Mouse (Mus musculus) limb, embryonic 15.5 days (tissue): ENCODE results near the gene Hnrnpab. TPM values are rescaled to one million over a fixed set of nuclear protein-coding genes. Genes with fewer than 3 reads are reported as not detected.

Experiments
- ATAC-seq: fragments of 200-750 bp; cut with Nextera tagmentation; 2 replicates; pipeline ENCODE4 v1.8.0; 2017; ENCODE audit warnings: low read depth, moderate TSS enrichment; ENCODE audit not compliant: insufficient number of reproducible peaks, low FRiP score, low TSS enrichment
- H3K27ac ChIP-seq: fragments of 300-500 bp; sonication (generic); 2 replicates; pipeline ENCODE4 v1.5.1; 2015; ENCODE audit warnings: moderate library complexity, mild to moderate bottlenecking, inconsistent platforms
- H3K27me3 ChIP-seq: fragments of 300-500 bp; sonication (generic); 2 replicates; pipeline ENCODE4 v1.6.1; 2015; ENCODE audit warnings: inconsistent platforms
- H3K36me3 ChIP-seq: fragments of 300-500 bp; sonication (generic); 2 replicates; pipeline ENCODE4 v1.6.1; 2015; ENCODE audit warnings: inconsistent platforms
- H3K4me1 ChIP-seq: fragments of 300-500 bp; sonication (generic); 2 replicates; pipeline ENCODE4 v1.6.1; 2015; ENCODE audit warnings: inconsistent platforms
- H3K4me2 ChIP-seq: fragments of 300-500 bp; sonication (generic); 2 replicates; pipeline ENCODE4 v1.6.1; 2015; ENCODE audit warnings: mild to moderate bottlenecking, inconsistent platforms
- H3K4me3 ChIP-seq: fragments of 300-500 bp; sonication (generic); 2 replicates; pipeline ENCODE4 v1.5.1; 2015; ENCODE audit warnings: mild to moderate bottlenecking, inconsistent platforms
- H3K9ac ChIP-seq: fragments of 300-500 bp; sonication (generic); 2 replicates; pipeline ENCODE4 v1.6.1; 2015; ENCODE audit warnings: inconsistent platforms
- H3K9me3 ChIP-seq: fragments of 300-500 bp; sonication (generic); 2 replicates; pipeline ENCODE4 v1.6.1; 2016; ENCODE audit warnings: inconsistent platforms
- WGBS: fragments of 180-500 bp; shearing (Covaris S2); methylation state at CpG from one replicate; pipeline ENCODE4 v1.1.7; 2015; 5-methylcytosine and 5-hydroxymethylcytosine counted together
- polyA plus RNA-seq: library from polyadenylated mRNA; unstranded; fragments of >200 nt; fragmentation: Nextera tagmentation; extraction: Ambion mirVana; gene quantifications from 2 replicates; pipeline ENCODE4 v1.2.1, GENCODE M21; 2015

The Hnrnpab gene
- 267 and 339 TPM in 2 replicates for polyA plus RNA-seq

DNA sequence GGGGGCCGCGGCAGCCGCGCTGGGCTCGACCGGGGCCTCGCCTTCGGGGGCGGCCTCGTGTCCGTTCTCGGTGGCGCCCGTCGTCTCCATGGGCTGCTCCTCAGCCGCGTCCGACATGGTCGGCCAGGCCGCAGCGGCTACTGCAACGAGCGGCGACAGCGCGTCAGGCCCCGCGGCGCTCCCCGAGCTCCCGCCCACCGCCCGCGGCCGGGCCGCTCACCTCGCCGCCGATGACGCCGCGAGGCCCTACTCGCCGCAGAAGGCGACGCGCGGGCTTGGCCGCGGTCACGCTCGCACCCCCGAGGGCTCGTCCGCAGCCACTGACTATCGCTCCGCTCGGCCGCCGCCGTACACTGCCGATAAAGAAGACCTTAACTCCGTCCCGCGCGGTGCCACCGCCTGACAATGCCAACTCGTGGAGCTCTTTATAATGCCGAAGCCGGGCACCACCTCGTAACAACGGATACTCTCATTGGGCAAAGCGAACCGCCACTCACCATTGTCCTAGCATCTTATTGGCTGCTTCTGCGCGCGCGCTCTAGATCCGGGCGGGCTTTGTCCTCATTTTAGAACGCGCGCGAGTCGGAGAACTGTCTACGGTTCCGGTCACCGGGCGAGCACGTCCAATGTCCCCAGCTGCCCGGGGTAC lies at the start of gene Hnrnpab:
TSS of gene Hnrnpab (minus strand) at position 401 of the 649 bp plus-strand sequence.
- no peaks in the 10 kb centered on the region for H3K27me3 ChIP-seq
- peak within 1 kb of the TSS; percentile 95 for H3K27ac ChIP-seq
- peak within 1 kb of the TSS; percentile 95 for H3K4me3 ChIP-seq
- H3K4me2 ChIP-seq, result peak within 1 kb of the TSS; percentile 79
- peaks cover 31% of the 10 kb centered on the region for H3K36me3 ChIP-seq
- H3K4me1 ChIP-seq, result peaks cover 36% of the 10 kb centered on the region
- under 1% methylated on average over 87 of the region's 91 CpGs for WGBS
- H3K9me3 ChIP-seq, result no peaks in the 10 kb centered on the region
- peak within 1 kb of the TSS; percentile 98 for H3K9ac ChIP-seq
- ATAC-seq, result peak; percentile 89

DNA sequence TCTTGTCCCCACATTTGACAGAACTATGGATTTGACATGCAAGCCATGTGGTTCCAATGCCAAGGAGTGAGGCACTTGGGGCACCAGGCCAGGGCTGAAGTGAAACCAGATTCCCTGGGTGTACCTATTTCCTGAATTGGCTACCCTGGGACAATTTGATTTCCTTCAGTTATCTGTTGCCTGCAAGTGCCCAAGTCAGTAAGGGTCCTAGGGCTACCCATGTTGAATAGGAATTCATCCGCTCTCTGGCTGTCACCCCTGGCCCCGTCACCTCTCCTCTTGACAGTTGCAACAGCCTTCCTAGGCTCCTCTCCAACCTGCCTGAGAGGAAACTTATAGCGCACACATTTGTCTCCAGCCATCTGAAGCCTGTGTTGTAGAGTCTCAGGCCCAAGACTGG lies 48.2 kb upstream of the Hnrnpab start:
- H3K27ac ChIP-seq, result no peak overlapping the region
- WGBS, result 94% methylated on average over 3 of the region's 3 CpGs
- peaks cover 29% of the 10 kb centered on the region for H3K4me1 ChIP-seq
- no peaks in the 10 kb centered on the region for H3K9me3 ChIP-seq
- H3K9ac ChIP-seq, result no peak overlapping the region
- no peak for ATAC-seq
- no peak overlapping the region for H3K4me2 ChIP-seq
- peaks cover 11% of the 10 kb centered on the region; the same call in 1 of the 2 replicates for H3K36me3 ChIP-seq
- no peaks in the 10 kb centered on the region for H3K27me3 ChIP-seq
- no peak overlapping the region for H3K4me3 ChIP-seq

DNA sequence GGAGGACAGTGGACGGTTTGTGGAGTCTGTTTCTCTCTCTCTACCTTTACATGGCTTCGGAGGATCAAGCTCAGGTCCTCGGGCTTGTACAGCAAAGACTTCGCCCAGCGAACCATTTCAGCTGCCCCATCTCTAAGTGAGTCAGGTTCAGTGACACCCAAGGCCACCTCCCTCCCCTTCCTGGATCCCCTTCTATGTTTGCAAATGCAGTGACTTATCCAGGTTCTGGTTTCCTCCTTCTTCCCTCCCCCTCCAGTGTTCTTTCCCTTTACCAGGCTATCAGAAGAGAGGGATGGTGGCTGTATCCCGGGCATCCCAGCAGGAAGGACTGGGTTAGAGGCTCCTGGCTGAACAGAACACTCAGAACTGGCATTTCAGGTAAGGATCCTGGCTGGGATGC lies 47.1 kb upstream of the Hnrnpab start:
- H3K36me3 ChIP-seq, result peaks cover 11% of the 10 kb centered on the region; the same call in 1 of the 2 replicates
- 83% methylated on average over 6 of the region's 6 CpGs for WGBS
- H3K9ac ChIP-seq, result no peak overlapping the region
- H3K27ac ChIP-seq, result no peak overlapping the region
- H3K4me3 ChIP-seq, result no peak overlapping the region
- ATAC-seq, result no peak
- H3K9me3 ChIP-seq, result no peaks in the 10 kb centered on the region
- peaks cover 32% of the 10 kb centered on the region for H3K4me1 ChIP-seq
- no peaks in the 10 kb centered on the region for H3K27me3 ChIP-seq
- H3K4me2 ChIP-seq, result no peak overlapping the region

DNA sequence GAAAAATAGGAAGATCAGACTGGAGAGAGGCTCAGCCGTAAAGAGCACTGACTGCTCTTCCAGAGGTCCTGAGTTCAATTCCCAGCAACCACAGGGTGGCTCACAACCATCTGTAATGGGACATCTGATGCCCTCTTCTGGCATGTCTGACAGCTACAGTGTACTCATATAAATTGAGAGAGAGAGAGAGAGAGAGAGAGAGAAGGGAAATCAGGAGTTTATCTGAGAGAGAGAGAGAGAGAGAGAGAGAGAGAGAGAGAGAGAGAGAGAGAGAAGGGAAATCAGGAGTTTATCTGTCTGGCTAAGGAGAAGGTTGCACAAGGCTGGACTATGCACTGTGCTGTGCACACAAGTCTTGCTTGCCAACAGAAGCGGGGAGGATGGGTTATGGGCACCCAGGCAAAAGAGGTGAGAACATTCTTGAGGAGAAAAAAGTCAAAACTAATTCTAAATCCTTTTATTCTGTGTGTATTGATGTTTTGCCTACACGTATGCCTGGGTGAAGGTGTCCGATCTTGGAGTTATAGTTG lies 46.3 kb upstream of the Hnrnpab start:
- ATAC-seq, result no peak
- WGBS, result 92% methylated on average over 4 of the region's 4 CpGs

DNA sequence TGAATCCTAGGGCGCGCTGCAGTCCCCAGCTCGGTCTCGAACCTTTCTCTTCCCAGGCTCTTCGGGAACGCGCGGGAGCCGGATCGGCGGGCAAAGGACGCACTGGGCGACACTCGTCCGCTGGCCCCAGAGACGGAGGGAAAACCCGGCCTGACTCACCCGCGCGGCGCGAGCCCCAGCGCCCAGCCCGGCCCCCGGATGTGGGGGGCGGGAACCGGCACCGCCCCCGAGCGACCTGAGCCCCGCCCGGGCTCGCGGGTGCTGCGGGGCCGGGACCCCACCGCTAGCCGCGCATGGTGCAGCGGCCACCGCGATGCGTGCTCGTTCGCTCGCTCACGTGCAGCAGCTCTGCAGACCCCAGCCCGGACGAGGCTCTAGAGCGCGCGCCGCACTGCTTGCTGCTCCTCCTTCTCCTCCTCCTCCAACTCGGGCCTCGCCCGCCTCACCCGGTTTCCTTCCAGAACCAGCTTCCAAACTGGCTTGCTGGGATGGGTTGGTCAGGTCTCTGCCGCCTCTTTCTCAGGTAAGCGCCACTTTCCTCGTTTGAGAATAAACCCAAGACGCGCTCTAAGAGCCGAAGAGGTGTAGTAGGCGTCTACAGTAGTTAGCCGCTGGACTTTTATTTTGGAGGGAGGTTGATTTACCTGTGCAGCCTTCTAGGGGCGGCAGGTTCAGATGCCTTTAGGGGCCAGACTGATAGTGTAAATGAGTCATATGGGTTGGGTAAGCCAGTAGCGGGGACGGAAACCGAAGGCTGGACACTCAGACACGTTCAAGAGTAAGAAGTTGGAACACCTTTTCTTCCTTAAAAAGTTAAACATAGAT lies 44.3 kb upstream of the Hnrnpab start, which contains the start of the genes N4bp3 and D930048N14Rik:
TSS of gene N4bp3 (minus strand) at position 152 of the 825 bp plus-strand sequence.
TSS of gene D930048N14Rik (plus strand) at position 264 of the 825 bp plus-strand sequence.
- Histone ChIP-seq H3K27me3 (no peaks in the 10 kb centered on the region), H3K4me1 (peaks cover 29% of the 10 kb centered on the region), H3K4me2 (peak within 1 kb of the TSS; percentile 92), H3K9me3 (no peaks in the 10 kb centered on the region), H3K4me3 (peak within 1 kb of the TSS; percentile 67), H3K27ac (peak within 1 kb of the TSS; percentile 80), H3K36me3 (peaks cover 7% of the 10 kb centered on the region; the same call in 1 of the 2 replicates), H3K9ac (peak within 1 kb of the TSS; percentile 76)
- ATAC-seq, result peak; percentile 66
- under 1% methylated on average over 68 of the region's 70 CpGs for WGBS

More for the DNA sequence above, 46.3 kb upstream of the Hnrnpab start:
- no peak overlapping the region for H3K4me3 ChIP-seq
- H3K27me3 ChIP-seq, result no peaks in the 10 kb centered on the region
- H3K27ac ChIP-seq, result no peak overlapping the region
- H3K4me1 ChIP-seq, result peaks cover 30% of the 10 kb centered on the region
- H3K9ac ChIP-seq, result no peak overlapping the region
- no peak overlapping the region for H3K4me2 ChIP-seq
- no peaks in the 10 kb centered on the region for H3K9me3 ChIP-seq
- peaks cover 11% of the 10 kb centered on the region; the same call in 1 of the 2 replicates for H3K36me3 ChIP-seq

DNA sequence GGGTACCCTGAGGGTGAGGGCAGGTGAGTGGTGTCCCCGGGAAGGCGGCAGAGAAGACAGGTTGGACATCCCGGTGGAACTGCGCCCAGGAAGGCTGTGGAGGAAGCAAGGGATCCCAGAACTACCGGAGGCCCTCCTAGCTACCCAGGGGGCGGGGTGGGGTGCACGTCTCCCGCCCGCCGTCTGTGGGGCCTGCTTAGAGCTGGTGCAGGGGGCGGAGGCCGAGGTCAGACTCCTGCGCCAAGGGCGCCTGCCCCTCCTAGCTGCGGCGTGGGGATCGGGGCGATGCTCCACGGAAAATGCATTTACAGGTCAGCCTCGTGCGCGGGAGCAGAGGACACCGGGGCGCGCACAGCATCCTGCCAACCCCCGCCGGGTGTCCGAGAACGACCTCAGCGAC lies 43.6 kb upstream of the Hnrnpab start:
- Histone ChIP-seq H3K4me1 (peaks cover 33% of the 10 kb centered on the region), H3K9me3 (no peaks in the 10 kb centered on the region), H3K27me3 (no peaks in the 10 kb centered on the region), H3K27ac (peak overlapping the region; percentile 80), H3K4me2 (peak overlapping the region; percentile 92), H3K4me3 (peak overlapping the region; percentile 67), H3K9ac (peak overlapping the region; percentile 76), H3K36me3 (peaks cover 8% of the 10 kb centered on the region)
- WGBS, result 1% methylated on average over 30 of the region's 30 CpGs
- peak; percentile 16; the same call in 1 of the 2 replicates for ATAC-seq

DNA sequence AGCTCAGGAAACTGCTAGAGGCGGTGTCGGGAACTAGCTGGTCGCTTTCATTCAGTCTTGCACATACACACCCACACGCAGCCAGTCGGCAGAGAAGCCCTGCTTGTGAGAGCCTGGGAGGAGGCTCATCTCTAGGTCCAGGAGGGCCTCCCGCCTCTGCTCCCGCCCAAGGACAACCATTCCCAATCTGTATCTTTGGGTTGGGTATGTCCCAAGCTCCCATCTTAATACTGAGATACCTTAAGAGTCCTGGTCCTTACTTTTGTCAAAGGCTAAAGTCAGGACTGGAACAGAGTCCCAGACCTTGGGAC lies 43.2 kb upstream of the Hnrnpab start:
- H3K4me2 ChIP-seq, result peak overlapping the region; percentile 92
- H3K27me3 ChIP-seq, result no peaks in the 10 kb centered on the region
- H3K9me3 ChIP-seq, result no peaks in the 10 kb centered on the region
- under 1% methylated on average over 7 of the region's 7 CpGs for WGBS
- H3K4me1 ChIP-seq, result peaks cover 35% of the 10 kb centered on the region
- H3K4me3 ChIP-seq, result peak overlapping the region; percentile 67
- ATAC-seq, result no peak
- peak overlapping the region; percentile 80 for H3K27ac ChIP-seq
- H3K36me3 ChIP-seq, result peaks cover 9% of the 10 kb centered on the region
- peak overlapping the region; percentile 76 for H3K9ac ChIP-seq

DNA sequence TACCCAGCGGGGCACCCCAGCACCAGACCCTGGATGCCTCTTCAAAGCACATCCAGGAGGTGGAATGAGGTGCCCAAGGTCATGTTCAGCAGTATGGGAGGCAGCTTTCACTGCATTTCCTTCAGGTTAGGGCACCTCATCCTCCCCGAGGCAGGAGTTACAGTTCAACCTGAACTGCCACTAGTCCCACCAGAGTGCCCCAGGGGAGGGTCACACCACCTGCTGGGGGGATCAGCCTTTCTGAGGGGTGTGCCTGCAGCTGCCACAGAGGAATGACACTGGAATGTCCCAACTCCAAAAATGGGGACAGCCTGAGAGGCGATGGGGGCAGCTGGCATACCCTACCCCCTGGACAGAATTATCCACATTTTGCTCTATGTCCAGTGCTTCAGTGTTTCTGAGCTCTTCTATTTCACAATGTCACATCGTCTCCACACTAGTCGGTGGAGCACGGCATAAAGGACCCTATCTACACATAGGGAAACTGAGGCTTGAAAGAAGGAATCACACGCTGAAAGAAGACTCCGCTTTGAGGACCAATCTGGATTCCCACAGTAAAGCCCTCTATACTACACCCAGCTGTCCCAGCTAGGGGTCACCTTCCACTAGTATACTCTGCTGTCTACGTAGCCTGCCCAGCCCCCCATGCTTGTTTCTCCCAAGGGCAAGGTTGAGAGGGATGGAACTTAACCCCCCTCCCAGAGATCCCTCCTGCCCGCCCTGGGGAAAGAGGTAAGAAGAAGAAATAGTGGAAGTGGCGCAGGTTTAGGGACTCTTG lies 42.7 kb upstream of the Hnrnpab start:
- Histone ChIP-seq H3K4me1 (peaks cover 35% of the 10 kb centered on the region), H3K9ac (peak overlapping the region; percentile 76), H3K27me3 (no peaks in the 10 kb centered on the region), H3K4me2 (peak overlapping the region; percentile 92), H3K4me3 (peak overlapping the region; percentile 67), H3K36me3 (peaks cover 11% of the 10 kb centered on the region), H3K9me3 (no peaks in the 10 kb centered on the region), H3K27ac (peak overlapping the region; percentile 80)
- 34% methylated on average over 11 of the region's 11 CpGs for WGBS
- no peak for ATAC-seq

DNA sequence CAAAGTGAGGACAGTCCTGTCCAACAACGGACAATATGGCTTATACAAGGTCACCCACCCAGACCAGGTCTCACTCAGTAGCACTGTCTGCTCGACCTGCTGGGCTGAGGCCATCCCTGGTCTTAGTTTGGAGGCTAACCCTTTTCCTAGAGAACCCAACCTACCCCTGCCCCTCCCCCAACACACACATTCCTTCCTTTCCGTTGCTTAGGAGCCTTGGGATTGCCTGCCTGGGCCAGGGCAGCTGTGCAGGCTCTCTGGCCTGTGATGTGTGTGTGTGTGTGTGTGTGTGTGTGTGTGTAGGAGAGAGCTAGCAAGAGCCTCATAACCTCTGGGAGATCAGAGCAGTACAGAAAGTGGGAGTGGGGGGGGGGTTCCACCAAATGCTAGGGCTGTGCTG lies 41.9 kb upstream of the Hnrnpab start:
- peak overlapping the region; percentile 10; the same call in 1 of the 2 replicates for H3K9ac ChIP-seq
- peaks cover 17% of the 10 kb centered on the region for H3K36me3 ChIP-seq
- no peaks in the 10 kb centered on the region for H3K27me3 ChIP-seq
- H3K4me2 ChIP-seq, result peak overlapping the region; percentile 92
- H3K4me1 ChIP-seq, result peaks cover 43% of the 10 kb centered on the region
- H3K4me3 ChIP-seq, result peak overlapping the region; percentile 67
- H3K27ac ChIP-seq, result peak overlapping the region; percentile 80; the same call in 1 of the 2 replicates
- WGBS, result 23% methylated on average over 3 of the region's 3 CpGs
- no peak for ATAC-seq
- H3K9me3 ChIP-seq, result no peaks in the 10 kb centered on the region

DNA sequence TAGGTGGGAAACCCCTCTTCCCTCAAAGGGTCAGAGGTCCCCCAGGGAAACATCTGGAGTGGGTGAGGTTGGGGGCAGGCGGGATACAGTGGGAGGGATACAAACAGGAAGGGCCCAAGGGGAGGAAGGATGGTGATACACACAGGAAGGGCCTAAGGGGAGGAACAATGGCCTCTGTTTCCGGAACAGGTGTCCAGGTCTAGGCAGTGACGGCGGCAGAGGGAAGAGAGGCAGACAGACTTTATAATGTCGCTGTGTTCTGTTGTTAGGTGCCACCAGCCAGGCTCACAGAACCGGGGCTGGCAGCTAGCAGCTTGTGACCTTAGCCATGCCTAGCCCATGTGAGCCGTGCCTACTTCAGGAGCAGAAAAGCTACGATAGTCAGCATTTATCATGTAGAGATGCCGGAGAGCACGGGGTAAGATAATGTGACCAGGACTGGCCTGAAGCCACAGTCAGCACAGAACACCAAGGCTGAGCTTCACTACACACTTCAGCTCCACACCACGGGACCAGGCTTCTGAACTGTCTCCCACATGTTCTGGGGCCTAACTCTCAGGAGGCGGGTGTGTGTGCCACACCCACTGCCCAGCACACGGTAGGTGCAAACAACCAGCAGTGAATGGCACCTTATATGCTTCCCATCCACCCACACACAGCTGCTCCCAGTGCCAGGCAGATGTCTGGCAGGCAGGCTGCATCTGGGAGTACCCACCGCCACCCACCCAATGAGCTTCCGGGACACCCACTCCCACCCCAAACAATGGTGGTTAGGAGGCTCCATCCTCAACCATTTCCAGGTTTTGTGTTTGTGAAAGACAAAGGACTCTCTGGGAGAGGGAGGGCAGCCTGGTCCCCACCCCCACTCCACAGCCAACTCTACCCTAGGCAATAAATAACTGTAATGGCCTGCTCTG lies 40.4 kb upstream of the Hnrnpab start:
- no peaks in the 10 kb centered on the region for H3K27me3 ChIP-seq
- peaks cover 51% of the 10 kb centered on the region for H3K4me1 ChIP-seq
- no peak overlapping the region for H3K4me3 ChIP-seq
- ATAC-seq, result no peak
- H3K36me3 ChIP-seq, result peaks cover 29% of the 10 kb centered on the region
- no peak overlapping the region for H3K9ac ChIP-seq
- H3K4me2 ChIP-seq, result no peak overlapping the region; the same call in 1 of the 2 replicates
- H3K27ac ChIP-seq, result peak overlapping the region; percentile 1; the same call in 1 of the 2 replicates
- 57% methylated on average over 15 of the region's 15 CpGs for WGBS
- no peaks in the 10 kb centered on the region for H3K9me3 ChIP-seq
